Comparison of ENCODE assay signal across 9 mouse cellular contexts in the genomic region with DNA sequence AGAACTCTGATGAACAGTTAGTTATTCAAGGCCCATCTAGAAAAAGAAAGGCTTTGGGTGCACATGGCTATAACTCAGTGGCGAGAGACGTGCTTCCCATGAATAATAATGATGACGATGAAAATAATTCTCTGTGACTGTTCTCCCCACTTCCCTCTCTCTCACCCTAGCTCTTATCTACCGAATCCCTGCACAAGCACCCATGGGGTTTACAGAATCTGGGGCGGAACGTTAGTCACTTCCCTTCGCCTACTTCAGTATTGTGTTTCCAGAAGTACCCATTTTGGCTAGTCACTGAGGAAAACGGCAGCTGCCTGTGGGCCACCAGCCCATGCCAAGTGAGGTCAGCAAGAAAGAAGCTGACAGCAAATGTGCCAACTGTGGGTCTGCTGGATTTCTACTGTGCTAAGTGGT. TPM values are rescaled to one million over a fixed set of nuclear protein-coding genes. Genes with fewer than 3 reads are reported as not detected.
DNase-seq lines count a peak whose midpoint lies in the region; ATAC-seq and TF ChIP-seq lines count a peak whose summit lies in the region.
"Had no signal": no experiment of that assay in that cellular context is flagged by ENCODE, and none has a peak within 500 bp of the region (broad histone marks: within the 10 kb centered on the region; RNA-seq: fewer than 3 reads in every experiment).

No protein-coding gene starts in this region.

- DNase-seq in cerebellum, adult 11-12 months, result peak; percentile 51
- no peak for DNase-seq in cerebellum, postnatal 4 days (ENCODE audit: low spot score in 2 of 2)
- peak; percentile 35 for DNase-seq in testis, postnatal 10 days (ENCODE audit: low spot score)
- no peak for DNase-seq in testis, postnatal 14 days (ENCODE audit: low spot score)
- peak; percentile 42 to 53 for DNase-seq in heart, postnatal 10 days
- DNase-seq in thymus, postnatal 4 days, result peak; percentile 40
- DNase-seq in hindbrain, postnatal 0 days (ENCODE audit: low spot score), result no peak

- H3K36me3 ChIP-seq in hindbrain, postnatal 0 days (ENCODE audit: insufficient read depth, low read length), result no peaks in the 10 kb centered on the region
- H3K36me3 ChIP-seq in hindbrain, embryonic 13.5 days, result no peaks in the 10 kb centered on the region

- no peak overlapping the region for H3K4me3 ChIP-seq in hindbrain, postnatal 0 days (ENCODE audit: low read length)
- H3K4me3 ChIP-seq in hindbrain, embryonic 13.5 days, result no peak overlapping the region
- H3K4me3 ChIP-seq: forebrain, embryonic 13.5 days had no signal

- no peak for TF ChIP-seq CTCF in hindbrain, postnatal 0 days (IDR thresholded peaks at IDR 0.05; ENCODE audit: low read depth)

- no peak overlapping the region for H3K27ac ChIP-seq in hindbrain, postnatal 0 days
- H3K27ac ChIP-seq in hindbrain, embryonic 13.5 days, result no peak overlapping the region
- H3K27ac ChIP-seq: forebrain, embryonic 13.5 days had no signal

- H3K9ac ChIP-seq in hindbrain, postnatal 0 days (replicated peaks; ENCODE audit: low read length), result no peak overlapping the region
- no peak overlapping the region for H3K9ac ChIP-seq in hindbrain, embryonic 13.5 days
- H3K9ac ChIP-seq: forebrain, embryonic 13.5 days had no signal

- H3K4me1 ChIP-seq in hindbrain, postnatal 0 days (ENCODE audit: insufficient read depth, low read length), result peaks cover 28% of the 10 kb centered on the region
- H3K4me1 ChIP-seq in hindbrain, embryonic 13.5 days (replicated peaks), result peaks cover 47% of the 10 kb centered on the region

- H3K4me2 ChIP-seq in hindbrain, postnatal 0 days (ENCODE audit: low read depth, low read length), result no peak overlapping the region
- H3K4me2 ChIP-seq in hindbrain, embryonic 13.5 days, result no peak overlapping the region

- H3K27me3 ChIP-seq in hindbrain, postnatal 0 days (ENCODE audit: insufficient read depth, low read length), result no peaks in the 10 kb centered on the region
- no peaks in the 10 kb centered on the region for H3K27me3 ChIP-seq in hindbrain, embryonic 13.5 days

- ATAC-seq in hindbrain, postnatal 0 days, result no peak
- ATAC-seq in hindbrain, embryonic 13.5 days (ENCODE audit: low FRiP score), result no peak
- ATAC-seq: forebrain, embryonic 13.5 days had no signal

- no peaks in the 10 kb centered on the region for H3K9me3 ChIP-seq in hindbrain, postnatal 0 days (ENCODE audit: low read length)
- H3K9me3 ChIP-seq in hindbrain, embryonic 13.5 days, result no peaks in the 10 kb centered on the region
- H3K9me3 ChIP-seq: forebrain, embryonic 13.5 days had no signal

- WGBS in hindbrain, postnatal 0 days, result 74% methylated on average over 8 of the region's 8 CpGs
- 81% methylated on average over 8 of the region's 8 CpGs for WGBS in hindbrain, embryonic 13.5 days

- intact Hi-C loops in heart, postnatal 10 days (cut with DNase I), result loop anchor here (2.0 kb wide), 1 partner anchor 56 kb away; no protein-coding TSS in a partner anchor

RNA-seq across cellular contexts. Expression of a gene that starts 2.9 kb away (rescaled TPM):
- 1 to 10 TPM; 8.1 to 9.3 TPM for total RNA-seq in heart, postnatal 10 days (2021)
- 1.0 and 3.4 TPM in 2 replicates for total RNA-seq in hindbrain, postnatal 0 days (2014; rRNA removed)
- polyA plus RNA-seq in hindbrain, postnatal 0 days (2015; fragmentation: Nextera tagmentation; extraction: Ambion mirVana), result 1.5 and 1.6 TPM in 2 replicates
- polyA plus RNA-seq in hindbrain, embryonic 13.5 days (2015; fragmentation: Nextera tagmentation; extraction: Ambion mirVana), result 2.7 and 3.4 TPM in 2 replicates

RNA-seq across cellular contexts. Expression of a gene that starts 4.1 kb away (rescaled TPM):
- 1 to 10 TPM; 7.8 to 8.3 TPM for total RNA-seq in heart, postnatal 10 days (2021)
- 19.4 and 20.4 TPM in 2 replicates for total RNA-seq in hindbrain, postnatal 0 days (2014; rRNA removed)
- polyA plus RNA-seq in hindbrain, postnatal 0 days (2015; fragmentation: Nextera tagmentation; extraction: Ambion mirVana), result 3.9 and 4.1 TPM in 2 replicates
- polyA plus RNA-seq in hindbrain, embryonic 13.5 days (2015; fragmentation: Nextera tagmentation; extraction: Ambion mirVana), result 6.2 and 7.1 TPM in 2 replicates

RNA-seq across cellular contexts. Expression of a gene that starts 19.2 kb away (rescaled TPM):
- not detected for total RNA-seq in heart, postnatal 10 days (2021)
- total RNA-seq in hindbrain, postnatal 0 days (2014; rRNA removed), result 0.05 TPM in 1 of 2 replicates, not detected in the other
- polyA plus RNA-seq in hindbrain, postnatal 0 days (2015; fragmentation: Nextera tagmentation; extraction: Ambion mirVana), result not detected in 2 replicates
- 0.12 TPM in 1 of 2 replicates, not detected in the other for polyA plus RNA-seq in hindbrain, embryonic 13.5 days (2015; fragmentation: Nextera tagmentation; extraction: Ambion mirVana)
- polyA plus RNA-seq: forebrain, embryonic 13.5 days had no signal

RNA-seq across cellular contexts. Expression of a gene that starts 28.0 kb away (rescaled TPM):
- 100 to 1,000 TPM; 103 to 109 TPM for total RNA-seq in heart, postnatal 10 days (2021)
- 118 and 126 TPM in 2 replicates for total RNA-seq in hindbrain, postnatal 0 days (2014; rRNA removed)
- 25.9 and 29.4 TPM in 2 replicates for polyA plus RNA-seq in hindbrain, postnatal 0 days (2015; fragmentation: Nextera tagmentation; extraction: Ambion mirVana)
- polyA plus RNA-seq in hindbrain, embryonic 13.5 days (2015; fragmentation: Nextera tagmentation; extraction: Ambion mirVana), result 49.2 and 51.8 TPM in 2 replicates

RNA-seq across cellular contexts. Expression of a gene that starts 36.1 kb away (rescaled TPM):
- 10 to 100 TPM; 23.6 to 29.0 TPM for total RNA-seq in heart, postnatal 10 days (2021)
- total RNA-seq in hindbrain, postnatal 0 days (2014; rRNA removed), result 56.6 and 57.6 TPM in 2 replicates
- polyA plus RNA-seq in hindbrain, postnatal 0 days (2015; fragmentation: Nextera tagmentation; extraction: Ambion mirVana), result 41.5 and 47.1 TPM in 2 replicates
- 55.4 and 63.1 TPM in 2 replicates for polyA plus RNA-seq in hindbrain, embryonic 13.5 days (2015; fragmentation: Nextera tagmentation; extraction: Ambion mirVana)

Comparison
In these comparisons a context has a peak if more than half of its experiments do, and no peak if none do; other contexts are left out.
1. DNase-seq: peak in cerebellum, adult 11-12 months (single experiment), testis, postnatal 10 days (single experiment), heart, postnatal 10 days (2 of 2) and thymus, postnatal 4 days (single experiment); none in cerebellum, postnatal 4 days (0 of 2), testis, postnatal 14 days (single experiment) and hindbrain, postnatal 0 days (single experiment).